Mouse (Mus musculus): ENCODE data around the gene Cbx7.

Cbx7 gene

GRCm38 (mm10) chr15:79970940-79971339, at the start of gene Cbx7:
Gene Cbx7, minus strand, starts transcription at chr15:79971119.
- no peak for DNase-seq (ENCODE audit: low read depth)

GRCm38 (mm10) chr15:80020516-80020915, 49.6 kb upstream of the Cbx7 start:
- DNase-seq (ENCODE audit: low read depth), result no peak

- DNase-seq (ENCODE audit: low read depth), result no peak
Observed at GRCm38 (mm10) chr15:80019625-80020024, 48.7 kb upstream of the Cbx7 start.

GRCm38 (mm10) chr15:80019220-80019619, 48.3 kb upstream of the Cbx7 start:
- no peak for DNase-seq (ENCODE audit: low read depth)

GRCm38 (mm10) chr15:80016563-80017301, 45.8 kb upstream of the Cbx7 start:
- no peak for DNase-seq (ENCODE audit: low read depth)

- no peak for DNase-seq (ENCODE audit: low read depth)
Observed at GRCm38 (mm10) chr15:80015211-80015952, 44.5 kb upstream of the Cbx7 start.

GRCm38 (mm10) chr15:80014321-80015210, 43.6 kb upstream of the Cbx7 start, which contains the start of gene Pdgfb:
Gene Pdgfb, minus strand, starts transcription at chr15:80014977.
- DNase-seq (ENCODE audit: low read depth), result peak; percentile 50

- no peak for DNase-seq (ENCODE audit: low read depth)
Observed at GRCm38 (mm10) chr15:80014031-80014320, 43.1 kb upstream of the Cbx7 start.

- DNase-seq (ENCODE audit: low read depth), result peak; percentile 31
Observed at GRCm38 (mm10) chr15:80013256-80014030, 42.5 kb upstream of the Cbx7 start.

- peak; percentile 56 for DNase-seq (ENCODE audit: low read depth)
Observed at GRCm38 (mm10) chr15:80012527-80013201, 41.7 kb upstream of the Cbx7 start.

GRCm38 (mm10) chr15:80011778-80012526, 41.0 kb upstream of the Cbx7 start:
- peak; percentile 68 for DNase-seq (ENCODE audit: low read depth)

- no peak for DNase-seq (ENCODE audit: low read depth)
Observed at GRCm38 (mm10) chr15:80011194-80011593, 40.3 kb upstream of the Cbx7 start.

- DNase-seq (ENCODE audit: low read depth), result no peak
Observed at GRCm38 (mm10) chr15:80010182-80010558, 39.3 kb upstream of the Cbx7 start.

- peak; percentile 29 for DNase-seq (ENCODE audit: low read depth)
Observed at GRCm38 (mm10) chr15:80009421-80010181, 38.7 kb upstream of the Cbx7 start.

GRCm38 (mm10) chr15:80008461-80008860, 37.5 kb upstream of the Cbx7 start:
- DNase-seq (ENCODE audit: low read depth), result no peak

- no peak for DNase-seq (ENCODE audit: low read depth)
Observed at GRCm38 (mm10) chr15:80006156-80006555, 35.2 kb upstream of the Cbx7 start.

- no peak for DNase-seq (ENCODE audit: low read depth)
Observed at GRCm38 (mm10) chr15:80005436-80005835, 34.5 kb upstream of the Cbx7 start.

- DNase-seq (ENCODE audit: low read depth), result no peak
Observed at GRCm38 (mm10) chr15:80004644-80005340, 33.9 kb upstream of the Cbx7 start.

GRCm38 (mm10) chr15:80003581-80003980, 32.7 kb upstream of the Cbx7 start:
- no peak for DNase-seq (ENCODE audit: low read depth)

Measured in induced T-regulatory cell, adult 2 months (primary cell).